Mouse (Mus musculus) macrophage (primary cell): ENCODE measurements around the gene Tmeff1. TPM values are rescaled to one million over a fixed set of nuclear protein-coding genes. Genes with fewer than 3 reads are reported as not detected.

Source experiments
- H3K27ac ChIP-seq: fragments of 350-480 bp; formaldehyde crosslinking; 2 replicates; pipeline ENCODE4 v1.9.0; 2021
- H3K36me3 ChIP-seq: fragments of 350-480 bp; formaldehyde crosslinking; 2 replicates; pipeline ENCODE4 v1.9.0; 2021; ENCODE audit errors: inconsistent target
- H3K4me3 ChIP-seq: fragments of 350-480 bp; formaldehyde crosslinking; 2 replicates; pipeline ENCODE4 v1.9.0; 2021; ENCODE audit errors: inconsistent target
- H3K79me2 ChIP-seq: fragments of 350-480 bp; formaldehyde crosslinking; 2 replicates; pipeline ENCODE4 v1.9.0; 2021; ENCODE audit errors: inconsistent target
- WGBS: methylation state at CpG from one replicate; pipeline ENCODE4 v1.1.7; 2026; ENCODE audit warnings: inconsistent platforms; ENCODE audit not compliant: missing documents; 5-methylcytosine and 5-hydroxymethylcytosine counted together
- polyA plus RNA-seq: library from polyadenylated mRNA; stranded (reverse); fragments of 250-400 nt; gene quantifications from 3 replicates; pipeline ENCODE4 v1.2.4, GENCODE M21; 2018; ENCODE audit warnings: inconsistent platforms

Gene Tmeff1
- polyA plus RNA-seq, 1 experiment from 2014 or later = not detected

DNA sequence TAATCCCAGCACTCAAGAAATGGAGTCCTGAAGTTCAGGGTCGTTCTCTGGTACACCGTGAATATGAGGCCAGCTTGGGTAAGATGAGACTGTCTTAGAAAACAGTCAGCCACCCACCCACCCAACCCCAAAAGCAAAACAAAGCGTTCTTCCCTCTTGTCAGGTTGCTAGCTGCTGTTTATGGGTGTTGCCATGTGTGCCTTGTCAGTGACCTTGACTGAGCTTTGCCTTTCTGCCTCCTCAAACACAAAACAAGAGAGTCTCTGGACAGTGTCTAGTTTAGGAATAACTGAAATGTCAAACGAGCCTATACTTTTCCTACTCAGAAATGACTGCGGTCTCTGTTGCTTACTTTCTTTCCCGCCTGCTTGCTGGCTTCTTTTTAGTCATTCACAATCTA lies 37.3 kb downstream of the Tmeff1 start:
- no peaks in the 10 kb centered on the region for H3K79me2 ChIP-seq
- WGBS = 95% methylated on average over 6 of the region's 6 CpGs
- H3K27ac ChIP-seq = no peak overlapping the region
- no peaks in the 10 kb centered on the region for H3K36me3 ChIP-seq
- H3K4me3 ChIP-seq = no peak overlapping the region

DNA sequence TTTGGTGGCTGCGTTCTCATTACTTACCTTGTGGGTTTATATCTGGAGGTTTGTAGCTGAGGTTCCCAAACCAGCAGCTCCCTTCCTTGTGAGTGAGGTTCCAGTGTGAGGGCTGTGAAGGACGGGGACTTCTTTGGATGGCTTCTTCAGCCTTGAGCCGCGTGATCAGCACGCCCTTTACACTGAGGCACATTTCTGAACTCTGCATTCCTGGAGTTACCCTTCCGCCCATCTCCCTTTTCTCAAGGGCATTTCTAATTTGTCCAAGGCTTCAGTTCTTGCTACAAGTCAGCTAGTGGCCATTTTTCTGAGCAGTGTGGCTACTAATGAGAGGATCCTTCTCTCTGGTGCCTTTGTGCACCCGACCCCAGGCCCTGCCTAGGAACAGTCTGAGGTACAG lies 38.0 kb downstream of the Tmeff1 start:
- no peaks in the 10 kb centered on the region for H3K79me2 ChIP-seq
- no peak overlapping the region for H3K27ac ChIP-seq
- 92% methylated on average over 7 of the region's 7 CpGs for WGBS
- no peaks in the 10 kb centered on the region for H3K36me3 ChIP-seq
- H3K4me3 ChIP-seq = no peak overlapping the region

DNA sequence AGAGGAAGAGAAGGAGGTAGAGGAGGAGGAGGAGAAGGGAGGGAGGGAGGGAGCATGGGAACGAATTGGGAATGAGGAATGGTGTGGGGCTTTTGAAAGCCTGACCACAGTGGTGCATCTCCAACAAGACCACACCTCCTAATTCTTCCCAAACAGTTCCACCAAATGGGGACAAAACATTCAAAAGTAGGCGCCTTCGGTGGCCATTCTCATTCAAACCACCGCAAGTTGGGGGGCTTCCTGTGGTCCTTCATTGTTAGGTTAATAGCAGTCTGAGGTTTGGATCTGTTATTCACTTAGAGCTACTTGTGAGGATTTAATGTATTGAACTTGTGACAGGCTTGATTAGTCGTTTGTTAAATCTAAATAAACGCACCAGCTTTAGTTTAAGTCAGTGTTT lies 40.0 kb downstream of the Tmeff1 start:
- WGBS = 96% methylated on average over 6 of the region's 6 CpGs
- Histone ChIP-seq H3K36me3 (no peaks in the 10 kb centered on the region), H3K27ac (no peak overlapping the region), H3K4me3 (no peak overlapping the region), H3K79me2 (no peaks in the 10 kb centered on the region)

DNA sequence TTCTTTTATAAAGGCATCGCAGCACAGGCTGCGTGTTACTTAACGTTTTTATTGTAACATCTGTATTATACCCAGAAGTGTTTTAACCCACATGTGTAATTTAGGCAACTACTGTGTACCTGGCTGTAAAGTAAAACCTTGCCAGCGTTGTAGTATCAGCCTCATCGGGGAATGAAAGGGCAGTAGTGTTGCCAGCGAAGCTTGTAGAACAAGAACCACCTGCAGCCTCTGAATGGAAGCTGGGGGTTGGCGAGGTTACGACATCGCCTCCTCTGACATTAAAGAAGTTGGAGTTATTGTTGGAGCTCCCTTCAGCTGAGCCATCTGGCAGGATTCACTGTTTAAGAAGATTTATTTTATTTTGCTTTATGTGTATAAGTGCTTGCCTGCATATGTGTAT lies 40.9 kb downstream of the Tmeff1 start:
- no peaks in the 10 kb centered on the region for H3K79me2 ChIP-seq
- 96% methylated on average over 9 of the region's 9 CpGs for WGBS
- H3K36me3 ChIP-seq = no peaks in the 10 kb centered on the region
- no peak overlapping the region for H3K4me3 ChIP-seq
- no peak overlapping the region for H3K27ac ChIP-seq

DNA sequence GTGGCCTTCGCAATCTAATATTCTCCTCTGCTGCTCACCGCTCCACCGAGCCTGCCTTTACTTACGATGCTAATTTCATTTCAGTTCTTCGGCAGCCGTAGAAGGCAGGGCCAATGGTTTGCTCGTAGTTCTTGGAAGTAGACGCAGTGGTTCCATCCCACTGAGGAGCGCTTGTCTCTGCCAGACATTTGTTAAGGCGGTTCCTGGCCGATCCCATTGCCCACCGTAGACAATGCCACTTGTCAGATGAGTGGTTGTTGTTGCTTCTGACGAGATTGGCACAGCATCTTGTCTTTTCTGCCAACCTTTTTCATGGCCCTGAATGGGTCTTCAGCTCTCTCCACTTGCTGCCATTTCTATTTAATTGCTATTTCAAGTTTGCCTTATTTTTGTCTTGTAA lies 44.5 kb downstream of the Tmeff1 start:
- H3K79me2 ChIP-seq = no peaks in the 10 kb centered on the region
- no peak overlapping the region for H3K4me3 ChIP-seq
- 94% methylated on average over 13 of the region's 13 CpGs for WGBS
- H3K36me3 ChIP-seq = no peaks in the 10 kb centered on the region
- no peak overlapping the region for H3K27ac ChIP-seq

DNA sequence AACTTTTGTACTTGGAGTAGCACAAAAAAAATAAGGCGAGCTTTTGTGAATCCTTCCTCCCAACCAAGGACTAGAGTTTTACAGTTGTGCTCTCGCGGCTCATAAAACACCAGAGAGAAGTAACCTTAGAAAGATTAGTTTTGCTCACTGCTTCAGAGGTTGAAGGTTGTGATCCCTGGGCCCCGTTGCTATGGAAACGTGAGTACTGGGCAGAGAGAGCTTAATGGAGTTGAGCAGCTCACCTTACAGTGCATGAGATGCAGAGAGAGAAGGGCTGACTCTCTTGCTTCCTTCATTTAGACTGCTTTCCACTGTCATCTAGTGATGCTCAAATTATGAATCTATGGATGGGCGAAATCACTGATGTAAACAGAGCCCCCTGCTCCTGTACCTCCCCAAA lies 48.6 kb downstream of the Tmeff1 start:
- 91% methylated on average over 6 of the region's 6 CpGs for WGBS
- Histone ChIP-seq H3K4me3 (no peak overlapping the region), H3K36me3 (no peaks in the 10 kb centered on the region)

DNA sequence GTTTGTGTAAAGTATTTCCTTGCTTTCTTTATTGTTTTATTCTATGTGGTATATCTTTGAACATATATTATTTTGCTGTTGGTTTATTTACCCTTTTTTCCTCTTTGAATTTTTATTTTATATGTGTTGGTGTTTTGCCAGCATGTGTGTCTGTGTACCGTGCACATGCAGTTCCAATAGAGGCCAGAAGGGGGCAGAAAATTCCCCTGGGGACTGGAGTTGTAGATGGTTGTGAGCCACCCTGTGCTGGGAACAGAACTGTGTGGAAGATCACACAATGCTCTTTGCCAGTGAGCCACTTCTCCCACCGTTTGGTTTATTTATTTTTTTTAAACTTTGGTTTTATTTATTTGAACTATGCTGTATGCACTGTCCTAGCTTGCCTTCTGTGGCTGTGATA lies 49.1 kb downstream of the Tmeff1 start:
- H3K27ac ChIP-seq = no peak overlapping the region
- H3K36me3 ChIP-seq = no peaks in the 10 kb centered on the region
- no peaks in the 10 kb centered on the region for H3K79me2 ChIP-seq
- no peak overlapping the region for H3K4me3 ChIP-seq
- WGBS = 92% methylated on average over 2 of the region's 2 CpGs

More for the DNA sequence above, 48.6 kb downstream of the Tmeff1 start:
- no peak overlapping the region for H3K27ac ChIP-seq
- no peaks in the 10 kb centered on the region for H3K79me2 ChIP-seq

DNA sequence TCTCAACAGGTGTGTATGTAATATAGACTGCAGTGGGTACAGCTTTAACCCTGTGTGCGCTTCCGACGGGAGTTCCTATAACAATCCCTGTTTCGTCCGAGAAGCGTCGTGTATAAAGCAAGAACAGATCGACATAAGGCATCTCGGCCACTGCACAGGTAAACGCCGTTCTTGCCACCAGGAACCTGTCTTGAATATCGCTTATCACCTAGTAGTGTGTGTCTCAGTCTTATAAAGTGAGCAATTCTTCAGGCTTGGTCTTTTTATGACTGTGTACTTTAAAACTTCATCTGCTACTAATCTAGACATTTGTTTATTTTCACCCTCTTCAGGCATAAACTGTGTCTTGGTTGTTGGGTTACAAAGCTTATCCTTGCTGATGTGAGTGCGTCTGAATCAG lies 51.9 kb downstream of the Tmeff1 start:
- WGBS = 94% methylated on average over 11 of the region's 13 CpGs
- H3K4me3 ChIP-seq = no peak overlapping the region
- H3K79me2 ChIP-seq = no peaks in the 10 kb centered on the region
- no peak overlapping the region for H3K27ac ChIP-seq
- no peaks in the 10 kb centered on the region for H3K36me3 ChIP-seq

DNA sequence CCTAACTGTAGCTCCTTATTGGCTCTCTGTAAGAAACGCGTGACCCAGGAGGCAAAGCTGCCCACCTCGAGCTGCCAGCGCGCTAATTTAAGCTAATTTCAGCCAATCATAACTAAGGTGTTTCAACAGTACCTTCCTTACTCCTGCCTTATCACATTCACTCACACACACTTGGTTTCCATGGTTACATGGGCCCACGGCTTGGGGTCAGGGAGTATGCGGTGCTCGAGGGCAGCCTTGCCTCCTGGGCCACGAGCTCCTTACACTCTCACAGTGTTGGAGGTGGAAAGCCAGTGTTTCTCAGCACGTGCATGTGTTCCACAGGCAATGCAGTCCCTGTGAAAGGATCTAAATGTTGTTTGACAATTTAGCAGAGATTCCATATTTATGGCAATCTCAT lies 53.2 kb downstream of the Tmeff1 start:
- no peaks in the 10 kb centered on the region for H3K79me2 ChIP-seq
- no peak overlapping the region for H3K4me3 ChIP-seq
- WGBS = 89% methylated on average over 9 of the region's 10 CpGs
- H3K36me3 ChIP-seq = no peaks in the 10 kb centered on the region
- H3K27ac ChIP-seq = no peak overlapping the region

DNA sequence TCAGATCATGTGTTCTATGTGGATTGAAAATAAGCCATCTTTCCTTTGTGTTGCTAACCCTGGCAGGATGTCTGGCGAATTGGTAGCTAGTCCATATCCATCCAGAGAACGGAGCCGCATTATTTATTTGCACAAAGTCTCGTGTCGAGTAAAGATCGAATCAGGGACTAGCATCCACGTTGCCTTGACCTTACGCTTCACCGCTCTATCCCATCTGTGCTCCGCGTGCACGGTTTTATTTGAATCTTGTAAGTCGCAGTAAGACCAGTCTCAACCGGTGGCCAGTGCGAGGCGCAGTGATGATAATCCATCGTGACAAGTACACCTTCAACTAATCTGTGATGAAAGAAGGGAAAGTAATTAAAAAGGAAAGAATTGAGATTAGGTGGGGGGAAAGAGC lies 54.5 kb downstream of the Tmeff1 start:
- Histone ChIP-seq H3K4me3 (no peak overlapping the region), H3K36me3 (no peaks in the 10 kb centered on the region), H3K79me2 (no peaks in the 10 kb centered on the region), H3K27ac (no peak overlapping the region)
- 95% methylated on average over 17 of the region's 17 CpGs for WGBS

DNA sequence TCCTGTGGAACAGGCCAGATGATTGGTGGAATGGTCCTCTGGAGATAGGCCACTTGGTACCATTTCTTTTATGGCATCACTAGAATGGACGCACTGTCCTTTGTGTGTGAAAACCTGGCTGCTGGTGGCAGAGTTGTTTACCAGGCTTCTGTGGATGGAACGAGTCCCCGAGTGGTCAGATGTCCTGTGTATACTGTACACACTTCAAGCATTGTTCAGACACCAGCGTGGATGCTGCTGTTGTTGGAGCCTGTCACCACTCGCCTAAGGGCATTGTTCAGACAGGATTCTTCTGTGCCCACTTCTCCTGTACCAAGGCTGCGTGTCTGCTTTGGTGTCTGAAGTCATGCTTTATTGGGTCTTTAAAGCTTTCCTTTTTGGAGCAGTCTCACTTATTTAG lies 58.8 kb downstream of the Tmeff1 start:
- H3K36me3 ChIP-seq = no peaks in the 10 kb centered on the region

DNA sequence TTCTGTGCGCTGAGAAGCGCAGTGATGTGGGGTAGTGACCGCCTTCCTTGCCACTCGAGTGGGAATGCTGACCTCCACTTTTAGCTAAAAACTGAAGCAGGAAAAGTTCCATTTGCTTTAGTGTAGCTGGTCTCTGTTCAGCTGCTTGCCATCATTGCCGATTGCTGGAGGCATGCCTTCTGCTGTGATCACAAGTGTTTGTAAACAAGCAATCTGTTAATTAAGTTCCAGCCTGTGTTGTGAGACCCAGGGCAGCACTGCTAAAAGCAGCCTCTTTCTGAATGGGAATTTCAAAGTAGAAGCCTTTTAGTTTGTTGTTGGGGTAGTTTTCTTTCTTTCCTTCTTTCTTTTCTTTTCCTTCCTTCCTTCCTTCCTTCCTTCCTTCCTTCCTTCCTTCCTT lies 61.2 kb downstream of the Tmeff1 start:
- Histone ChIP-seq H3K79me2 (no peaks in the 10 kb centered on the region), H3K27ac (no peak overlapping the region), H3K36me3 (no peaks in the 10 kb centered on the region), H3K4me3 (no peak overlapping the region)
- WGBS = 89% methylated on average over 5 of the region's 5 CpGs

More for the DNA sequence above, 58.8 kb downstream of the Tmeff1 start:
- 95% methylated on average over 6 of the region's 6 CpGs for WGBS
- Histone ChIP-seq H3K79me2 (no peaks in the 10 kb centered on the region), H3K27ac (no peak overlapping the region), H3K4me3 (no peak overlapping the region)

DNA sequence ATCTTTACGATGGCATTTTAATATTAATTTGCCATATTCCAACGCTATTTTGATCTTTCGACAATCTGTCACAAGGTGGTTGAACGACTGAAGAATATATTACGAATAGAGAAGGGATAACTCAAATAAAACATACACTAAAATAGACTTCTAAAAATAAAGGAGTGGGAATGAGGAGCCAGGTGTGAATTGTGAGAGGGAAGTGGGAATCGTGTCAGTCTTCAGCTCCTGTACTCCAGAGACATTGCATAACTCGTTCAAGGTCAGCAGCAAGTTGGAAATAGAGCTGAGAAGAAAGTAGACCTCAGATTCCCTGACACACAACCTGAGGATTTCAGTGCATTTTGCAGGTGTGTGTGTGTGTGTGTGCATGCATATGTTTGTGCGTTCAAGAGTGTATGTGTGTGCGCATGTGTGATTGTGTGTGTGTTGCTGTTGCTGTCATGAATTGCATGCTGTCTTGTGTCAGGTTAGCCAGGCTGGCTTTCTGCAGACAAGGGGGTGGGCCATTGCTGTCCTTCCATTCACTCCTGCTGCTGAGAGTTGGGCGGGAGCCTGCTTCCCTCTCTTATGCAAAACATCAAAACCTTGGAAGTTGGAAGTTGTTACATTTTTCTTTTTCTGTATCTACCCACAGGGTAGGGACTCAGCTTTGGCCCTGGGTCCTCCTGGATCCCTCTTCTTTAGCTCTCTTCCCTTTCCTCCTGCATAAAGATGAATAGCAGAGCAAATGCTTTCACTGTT lies 65.8 kb downstream of the Tmeff1 start:
- Histone ChIP-seq H3K27ac (no peak overlapping the region), H3K4me3 (no peak overlapping the region), H3K36me3 (no peaks in the 10 kb centered on the region), H3K79me2 (no peaks in the 10 kb centered on the region)
- 92% methylated on average over 10 of the region's 10 CpGs for WGBS

DNA sequence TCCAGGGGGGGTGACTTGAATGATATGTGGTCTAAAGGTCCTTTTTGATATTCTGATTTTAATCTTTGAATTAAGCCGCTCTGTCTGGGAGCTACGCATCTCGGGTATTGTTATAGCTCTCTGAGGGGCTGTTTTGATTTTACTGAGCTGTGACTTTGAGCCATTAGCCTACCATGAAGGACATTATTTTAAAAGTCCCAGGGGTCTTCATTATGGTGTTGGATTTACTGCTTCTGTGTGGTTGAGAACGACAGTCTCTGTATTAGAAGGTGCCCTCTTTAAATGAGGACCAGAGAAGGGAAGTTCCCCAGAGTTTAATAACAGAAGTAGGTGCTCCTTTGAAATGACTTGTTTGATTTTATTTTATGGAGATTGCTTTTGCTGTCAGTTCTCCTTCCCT lies 69.1 kb downstream of the Tmeff1 start:
- WGBS = 92% methylated on average over 4 of the region's 4 CpGs
- Histone ChIP-seq H3K4me3 (no peak overlapping the region), H3K79me2 (no peaks in the 10 kb centered on the region), H3K36me3 (no peaks in the 10 kb centered on the region), H3K27ac (no peak overlapping the region)

DNA sequence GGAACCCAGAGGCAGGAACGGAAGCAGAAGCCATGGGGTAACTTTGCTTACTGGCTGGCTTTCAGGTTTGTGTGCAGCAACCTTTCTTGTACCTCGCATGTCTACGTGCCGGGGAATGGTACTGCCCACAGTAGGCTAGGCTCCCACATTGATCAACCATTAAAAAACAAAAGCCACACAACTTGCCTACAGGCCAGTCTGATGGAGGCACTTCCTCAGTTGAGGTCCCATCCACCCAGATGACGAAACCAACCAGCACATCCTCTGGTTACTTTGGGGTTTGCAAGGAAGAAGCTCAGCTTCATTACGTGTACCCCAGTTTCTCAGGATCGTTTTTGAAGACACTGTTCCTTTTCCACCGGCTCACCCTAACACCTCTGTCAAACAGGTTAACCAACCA lies 71.6 kb downstream of the Tmeff1 start:
- WGBS = 46% methylated on average over 8 of the region's 8 CpGs
- Histone ChIP-seq H3K27ac (no peak overlapping the region), H3K4me3 (no peak overlapping the region), H3K36me3 (no peaks in the 10 kb centered on the region), H3K79me2 (no peaks in the 10 kb centered on the region)

DNA sequence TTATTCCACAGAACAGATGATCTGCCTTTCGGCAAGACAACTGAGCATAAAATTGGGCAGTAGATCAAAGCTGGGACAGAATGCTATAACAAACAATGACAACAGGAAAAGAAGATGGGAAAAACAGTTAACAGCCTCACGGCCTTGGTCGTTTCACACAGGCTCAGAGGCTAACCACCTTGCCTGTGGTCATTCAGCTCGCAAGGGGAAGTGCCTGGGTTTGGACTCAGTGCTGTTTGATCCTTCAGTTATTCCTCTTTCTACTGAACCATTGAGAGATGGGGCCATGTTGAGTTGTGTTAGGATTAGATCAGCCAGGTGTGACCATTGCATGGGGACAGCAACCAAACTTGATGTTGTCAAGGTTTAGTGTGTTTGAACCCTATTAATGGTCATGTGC lies 75.2 kb downstream of the Tmeff1 start:
- no peaks in the 10 kb centered on the region for H3K79me2 ChIP-seq
- no peaks in the 10 kb centered on the region for H3K36me3 ChIP-seq
- H3K27ac ChIP-seq = no peak overlapping the region
- WGBS = 34% methylated on average over 4 of the region's 4 CpGs
- no peak overlapping the region for H3K4me3 ChIP-seq
